Mouse (Mus musculus) ES-Bruce4 (cell line): ENCODE results near the gene Capn11.

Experiments used
- CTCF ChIP-seq: IDR thresholded peaks from one replicate; pipeline ENCODE4 v1.8.1; 2011; ENCODE audit warnings: low read depth, low read length
- POLR2A ChIP-seq: IDR thresholded peaks from one replicate; pipeline ENCODE4 v1.8.1; 2011; ENCODE audit warnings: low read length; ENCODE audit not compliant: insufficient read depth

DNA sequence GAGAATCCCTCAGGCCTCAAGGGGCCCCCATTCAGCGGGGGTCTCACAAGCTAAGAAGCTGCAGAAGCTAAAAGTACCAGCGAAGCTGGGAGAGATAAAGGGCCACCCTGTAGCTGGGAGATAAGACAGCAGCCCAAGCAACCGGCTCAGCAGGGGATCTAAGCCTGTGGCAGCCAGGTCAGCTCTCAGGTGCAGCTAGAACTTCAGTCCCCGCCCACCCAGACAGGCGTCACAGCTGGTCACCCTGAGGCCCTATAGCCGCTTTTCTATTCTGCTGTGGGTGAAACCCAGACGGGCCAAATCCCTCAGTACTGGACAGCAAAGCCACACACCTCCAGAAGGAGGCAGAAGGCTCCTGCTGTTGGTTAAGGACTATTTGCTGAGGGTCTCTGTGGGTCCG lies 65.6 kb downstream of the Capn11 start:
- peak; percentile 31 for TF ChIP-seq CTCF
- no peak for TF ChIP-seq POLR2A
